Mouse (Mus musculus): ENCODE measurements around the gene Secisbp2l.

Gene Secisbp2l

DNA sequence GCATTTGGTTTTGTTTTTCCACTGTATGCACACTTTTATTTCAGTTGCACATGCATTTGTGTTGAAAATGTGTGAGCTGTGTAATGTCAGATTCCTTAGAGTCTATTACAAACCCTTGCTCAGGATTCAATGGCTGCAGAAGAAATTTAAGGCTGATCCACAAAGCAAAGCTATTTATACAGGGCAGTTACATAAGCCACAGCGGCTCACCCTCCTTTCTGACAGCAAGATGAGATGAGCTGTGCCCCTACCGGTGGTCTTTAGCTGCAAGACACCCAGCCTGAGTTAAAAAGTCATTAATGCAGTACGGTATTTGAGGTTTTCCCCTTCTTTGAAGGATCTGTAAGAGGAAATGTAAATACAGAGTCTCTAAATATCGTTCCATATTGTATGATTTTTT is 1.2 kb upstream of the Secisbp2l start:
- DNase-seq (ENCODE audit: low spot score) = no peak

DNA sequence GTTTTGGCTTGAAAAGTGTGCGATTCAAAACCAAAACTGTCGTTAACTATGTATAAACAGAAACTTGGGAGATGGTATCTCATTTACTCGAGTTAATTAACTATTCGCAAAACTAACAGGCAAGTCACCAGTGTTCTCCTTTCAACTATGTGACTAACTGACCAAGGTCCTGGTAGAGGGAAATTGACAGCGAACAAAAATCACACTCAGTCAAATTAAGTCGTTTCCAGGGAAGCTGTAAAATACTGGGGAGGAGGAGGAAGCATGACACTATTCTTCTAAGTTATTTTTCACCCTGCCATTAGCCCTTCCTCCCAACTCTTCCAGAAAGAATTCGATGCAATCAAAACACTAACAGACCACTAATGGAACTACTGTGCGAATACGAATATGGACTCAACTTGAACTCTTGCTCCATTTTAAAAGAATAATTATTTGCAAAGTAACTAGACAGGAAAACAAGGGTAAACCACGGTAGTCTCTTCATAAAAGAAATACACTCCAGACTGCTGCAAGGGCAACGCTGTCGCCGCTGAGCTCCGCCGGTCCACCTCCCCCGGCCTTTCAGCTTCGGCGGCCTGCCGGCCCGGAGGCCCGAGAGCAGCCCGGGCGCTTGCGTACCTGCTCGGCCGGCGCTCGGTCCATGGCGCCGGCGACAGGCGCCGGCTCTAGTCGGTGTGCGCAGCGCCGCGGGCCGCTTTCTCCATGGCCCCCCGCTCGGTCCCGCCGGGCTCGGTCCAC is 522 bp downstream of the Secisbp2l start:
- DNase-seq (ENCODE audit: low spot score) = no peak

DNA sequence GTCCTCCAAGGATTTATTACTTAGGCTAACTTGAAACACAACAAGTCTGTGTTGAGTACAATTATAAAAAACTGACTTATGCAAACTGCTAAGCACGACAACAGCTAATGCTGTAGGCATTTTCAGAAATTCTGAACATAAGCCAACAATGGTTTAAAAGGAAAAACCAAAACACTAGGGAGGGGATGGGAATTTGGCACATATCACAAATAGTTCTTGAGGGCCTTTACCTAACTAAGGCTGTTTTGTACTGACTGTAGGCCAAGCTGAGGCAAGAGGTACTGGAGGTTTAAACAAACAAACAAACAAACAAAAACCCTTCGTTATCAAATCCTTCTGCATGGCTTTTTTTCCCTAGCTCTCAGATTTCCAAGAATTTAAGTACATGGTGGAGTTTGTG is 1.7 kb downstream of the Secisbp2l start:
- DNase-seq (ENCODE audit: low spot score) = no peak

DNA sequence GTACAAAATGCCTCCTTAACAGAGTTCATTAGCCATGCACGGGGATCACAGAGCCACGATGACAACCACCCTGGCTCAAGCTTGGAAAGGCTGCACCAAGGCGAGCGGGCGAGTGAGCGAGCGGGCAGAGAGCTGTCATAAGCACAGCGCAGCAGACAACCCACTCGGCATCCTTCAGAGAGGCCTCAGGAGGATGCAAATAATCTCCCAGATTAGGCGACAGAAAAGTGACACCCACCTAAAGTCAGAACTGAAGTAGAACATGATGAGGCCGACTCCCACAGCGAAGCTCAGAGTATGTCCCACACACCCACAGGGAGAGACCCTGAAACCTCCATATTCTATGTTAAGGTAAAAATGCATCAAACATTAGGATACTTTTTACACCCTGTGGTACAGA is 4.3 kb downstream of the Secisbp2l start:
- no peak for DNase-seq (ENCODE audit: low spot score)

DNA sequence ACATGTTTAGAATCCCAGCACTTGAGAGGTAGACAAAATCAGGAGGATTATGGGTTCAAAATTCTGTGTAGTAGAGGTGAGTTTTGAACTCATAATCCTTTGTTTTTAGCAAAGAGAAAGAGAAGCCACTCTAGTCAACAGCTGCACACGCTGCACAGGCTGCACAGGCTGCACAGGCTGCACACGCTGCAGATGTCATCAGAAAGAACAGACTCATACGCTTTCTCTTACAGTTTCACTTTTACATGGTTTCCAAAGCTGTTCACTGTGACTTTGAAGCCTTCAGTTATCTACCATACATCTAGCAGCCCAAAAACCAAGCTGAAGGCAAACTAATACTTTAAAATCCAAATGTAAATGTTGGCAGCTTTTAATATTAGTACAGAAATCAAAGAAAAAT is 5.7 kb downstream of the Secisbp2l start:
- DNase-seq (ENCODE audit: low spot score) = no peak

DNA sequence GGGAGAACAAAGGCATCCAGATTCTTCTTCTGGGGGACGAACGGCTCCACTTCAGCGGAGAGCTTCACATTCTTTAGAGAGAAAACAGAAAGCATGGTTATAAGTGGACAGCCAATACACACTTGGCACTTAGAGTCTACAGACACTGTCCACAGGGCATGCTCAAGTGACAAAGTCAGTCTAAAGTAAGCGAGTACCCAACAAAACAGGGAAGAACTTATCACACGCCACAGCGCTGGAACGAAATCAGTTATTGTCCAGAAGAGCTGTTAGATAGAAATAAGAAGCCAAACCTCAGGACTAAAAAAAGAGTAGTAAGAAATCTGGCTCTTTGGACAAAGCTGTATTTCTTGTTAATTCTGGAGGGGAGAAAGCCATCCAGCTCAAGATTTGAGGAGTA is 7.0 kb downstream of the Secisbp2l start:
- DNase-seq (ENCODE audit: low spot score) = no peak

DNA sequence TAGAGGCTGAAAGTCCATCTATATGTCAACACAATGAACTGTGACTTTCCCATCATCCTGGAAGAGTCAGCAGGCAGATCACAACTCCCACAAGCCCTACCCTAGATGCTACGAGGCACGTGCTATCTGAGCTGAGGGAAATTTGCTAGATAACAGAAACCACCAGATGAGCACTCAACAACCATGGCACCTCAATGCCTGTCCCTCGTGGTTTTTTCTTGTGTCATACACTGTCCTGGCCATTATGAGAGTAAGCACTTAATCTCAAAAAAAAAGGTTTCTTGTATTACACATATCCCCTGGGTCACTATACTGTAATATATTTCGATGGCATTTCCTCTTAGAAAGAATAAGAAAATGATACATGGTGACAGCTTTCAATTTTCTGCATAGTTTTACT is 7.8 kb downstream of the Secisbp2l start:
- DNase-seq (ENCODE audit: low spot score) = no peak

DNA sequence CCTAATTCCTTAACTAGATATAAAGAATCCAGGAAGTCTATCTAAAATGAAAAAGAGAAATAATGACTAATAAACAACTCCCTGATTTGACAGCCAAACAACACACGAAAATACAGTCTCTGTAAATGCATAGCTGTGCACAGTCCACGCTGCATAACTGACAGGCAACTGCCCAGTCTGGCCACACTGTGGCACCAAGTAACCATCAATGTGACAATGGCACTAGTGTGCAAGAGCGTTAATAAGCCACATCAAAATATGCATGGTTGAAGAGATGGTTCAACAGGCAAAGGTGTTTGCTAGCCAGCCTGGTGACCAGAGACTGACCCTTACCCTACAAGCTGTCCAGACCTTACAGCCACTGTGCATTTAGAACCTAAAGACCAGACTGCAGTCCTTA is 17.6 kb downstream of the Secisbp2l start:
- peak; percentile 54 for DNase-seq (ENCODE audit: low spot score)

DNA sequence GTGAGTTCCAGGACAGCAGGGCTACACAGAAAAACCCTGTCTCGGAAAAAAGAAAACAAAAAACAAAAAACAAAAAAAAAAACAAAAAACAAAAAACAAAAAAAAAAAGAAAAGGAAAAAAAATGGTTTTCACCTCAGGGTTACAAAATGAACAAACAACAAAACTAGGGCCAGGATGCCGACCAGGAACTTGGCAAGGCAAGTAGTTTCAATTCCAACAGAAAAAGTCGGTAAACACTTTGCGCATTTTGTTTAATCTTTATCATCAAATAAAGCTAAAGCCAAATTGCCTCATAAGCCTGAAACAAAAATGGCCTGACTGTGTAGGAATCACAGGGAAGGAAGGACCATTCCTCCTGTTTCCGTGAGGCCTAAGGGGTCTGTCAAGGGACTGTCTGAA is 18.1 kb downstream of the Secisbp2l start:
- no peak for DNase-seq (ENCODE audit: low spot score)

DNA sequence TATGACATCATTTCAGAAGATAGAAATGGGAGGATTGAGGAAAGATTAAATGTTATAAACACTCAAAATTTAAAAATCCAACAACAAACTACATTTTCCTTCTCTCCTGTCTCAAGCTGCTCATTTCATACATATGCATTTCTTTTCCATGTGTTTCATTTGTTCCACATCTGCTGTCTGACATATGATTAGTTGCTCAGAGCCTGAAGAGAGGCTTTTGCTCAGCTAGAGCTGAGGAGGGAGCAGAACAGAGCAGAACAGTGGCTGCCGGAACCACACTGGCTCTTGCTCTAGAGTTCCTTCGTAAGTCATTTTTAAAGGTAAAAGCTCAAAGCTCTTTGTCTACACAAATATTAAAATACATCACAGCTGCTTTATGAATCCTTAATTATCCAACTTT is 33.3 kb downstream of the Secisbp2l start:
- DNase-seq (ENCODE audit: low spot score) = no peak

DNA sequence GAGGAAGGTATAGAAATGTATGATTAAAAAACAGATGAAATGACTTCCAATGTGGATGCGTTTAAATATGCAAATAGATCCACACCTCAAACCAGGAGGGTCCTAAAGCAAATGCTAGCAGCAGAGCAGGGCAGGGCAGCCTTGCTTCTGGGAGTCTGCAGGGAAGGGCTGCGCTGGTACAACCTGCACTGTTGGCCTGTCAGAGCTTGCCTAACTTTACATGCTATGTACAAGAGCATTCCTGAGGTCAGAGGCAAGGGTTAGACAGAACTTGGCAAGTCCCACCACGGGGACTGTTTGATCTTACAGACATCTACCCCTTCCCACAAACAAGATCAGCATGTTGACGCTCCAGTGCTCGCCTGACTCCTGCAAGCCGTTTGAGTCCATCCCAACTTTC is 43.3 kb downstream of the Secisbp2l start:
- no peak for DNase-seq (ENCODE audit: low spot score)

DNA sequence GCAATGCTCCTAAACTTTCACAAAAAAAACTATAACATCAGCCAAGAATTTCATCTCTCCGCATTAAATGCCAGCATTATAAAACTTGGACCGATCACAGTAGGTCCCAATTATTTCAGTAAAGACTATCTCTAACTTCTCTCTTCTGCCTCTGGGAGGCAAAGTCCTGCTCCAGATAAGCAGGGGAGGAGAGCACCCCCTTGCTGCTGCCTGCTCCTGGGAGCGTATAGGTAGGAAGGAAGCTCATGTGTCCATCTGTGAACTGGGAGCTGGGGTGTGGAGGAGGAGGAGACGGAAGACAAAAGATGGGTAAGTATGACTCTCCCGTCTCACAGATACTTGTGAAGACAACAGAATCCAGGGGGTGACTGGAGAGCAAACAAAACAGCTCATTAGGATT is 44.0 kb downstream of the Secisbp2l start:
- no peak for DNase-seq (ENCODE audit: low spot score)

DNA sequence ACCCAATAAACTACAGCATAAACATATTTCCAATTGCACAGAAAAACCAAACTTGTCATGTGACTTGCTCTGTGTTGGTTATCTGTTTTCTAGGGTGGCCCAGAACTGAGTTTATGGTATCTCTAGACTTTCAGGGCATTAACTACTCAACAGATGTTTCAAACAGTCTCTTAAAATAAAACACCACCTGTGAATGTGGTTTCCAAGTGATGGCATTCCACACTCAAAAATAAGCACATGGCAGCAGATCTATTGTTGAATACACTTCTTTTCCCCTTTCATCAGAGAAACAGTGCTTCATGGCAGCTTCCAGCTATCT is 46.7 kb downstream of the Secisbp2l start:
- DNase-seq (ENCODE audit: low spot score) = no peak

DNA sequence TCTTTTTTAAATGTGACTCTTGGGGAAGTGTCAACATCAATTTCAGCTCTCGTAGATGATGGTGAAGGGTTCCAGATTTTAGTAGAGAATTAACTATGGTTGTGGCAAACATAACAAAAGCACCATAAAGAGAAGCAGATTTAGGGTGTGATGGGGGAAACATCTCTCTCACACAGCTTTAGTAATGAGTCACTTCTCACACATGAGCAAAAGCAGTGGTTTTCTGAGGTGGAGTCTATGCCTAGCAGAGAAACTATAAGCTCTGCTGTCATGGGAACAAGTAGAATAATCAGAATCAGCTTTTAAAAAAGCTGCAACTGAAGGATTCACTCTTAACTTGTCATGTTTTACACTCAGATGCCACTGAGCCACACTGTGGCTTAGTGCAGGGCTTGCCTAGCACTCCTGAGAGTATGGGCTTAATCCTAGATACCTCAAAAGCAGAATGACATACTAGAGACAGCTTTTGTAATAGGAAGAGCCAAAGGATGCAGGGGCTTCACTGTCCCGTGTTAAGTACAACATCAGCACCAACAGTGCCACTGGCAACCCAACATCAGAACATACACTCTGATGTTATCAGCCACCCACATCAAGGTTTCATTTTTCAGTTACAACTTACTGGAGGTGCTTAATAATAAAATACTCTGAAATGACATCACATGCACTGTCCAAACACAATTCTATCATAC is 47.2 kb downstream of the Secisbp2l start:
- no peak for DNase-seq (ENCODE audit: low spot score)

DNA sequence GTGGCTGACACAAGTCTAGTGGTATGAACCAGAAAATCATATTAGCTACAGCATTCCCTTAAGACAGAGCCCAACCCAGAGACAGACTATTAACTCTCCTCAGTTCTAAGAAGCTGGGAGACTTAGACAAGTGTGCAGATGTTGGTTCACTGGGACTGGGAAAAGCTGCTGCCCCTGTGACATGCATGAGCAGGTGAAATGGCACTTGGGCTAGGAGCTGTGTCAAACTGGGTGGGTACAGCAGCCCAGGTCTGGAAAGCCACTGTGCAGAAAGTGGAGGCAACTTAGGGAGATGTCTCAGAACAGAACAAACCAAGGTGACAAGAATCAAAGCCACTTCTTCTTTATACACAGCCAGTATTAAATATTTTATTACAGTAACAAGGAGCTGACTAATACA is 47.9 kb downstream of the Secisbp2l start:
- DNase-seq (ENCODE audit: low spot score) = no peak

DNA sequence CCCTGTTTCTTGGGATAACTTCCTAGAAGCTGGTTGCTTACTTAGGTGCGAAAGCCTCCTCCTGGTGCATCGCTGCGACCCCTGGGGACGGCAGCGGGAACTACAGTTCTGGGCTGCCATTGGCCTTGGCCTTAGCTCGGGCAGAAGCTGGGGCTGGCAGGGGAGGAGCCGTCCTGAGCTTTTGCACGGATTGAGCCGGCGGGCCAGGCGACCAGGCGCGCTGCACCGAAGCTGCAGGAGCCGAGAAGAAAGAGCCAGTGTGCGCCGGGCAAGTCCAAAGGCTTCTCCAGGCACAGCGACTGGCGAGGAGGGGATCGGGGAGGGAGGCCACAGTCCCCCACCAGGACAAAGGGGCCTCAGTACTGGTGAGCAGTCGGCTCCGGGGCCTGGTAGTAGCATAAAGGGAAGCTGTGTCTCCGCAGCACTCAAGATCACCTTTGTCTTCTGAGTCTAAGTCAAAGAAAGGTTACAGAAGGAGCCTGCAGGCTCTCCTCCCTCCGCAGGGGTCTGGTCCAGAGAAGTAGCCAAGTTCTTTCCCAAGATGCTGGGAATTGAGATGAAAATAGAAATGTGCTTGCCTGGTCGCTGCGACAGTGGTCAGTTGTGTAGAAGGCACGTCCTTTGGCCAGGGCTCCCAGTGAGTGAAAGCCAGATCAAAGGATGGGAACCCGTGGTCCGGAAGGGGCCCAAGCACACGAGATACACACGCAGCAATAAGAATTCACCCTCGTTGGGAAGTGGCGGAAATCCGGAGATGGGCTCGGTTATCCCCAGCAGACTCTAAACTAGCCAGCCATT is 50.7 kb downstream of the Secisbp2l start:
- peak; percentile 97 for DNase-seq (ENCODE audit: low spot score)

DNA sequence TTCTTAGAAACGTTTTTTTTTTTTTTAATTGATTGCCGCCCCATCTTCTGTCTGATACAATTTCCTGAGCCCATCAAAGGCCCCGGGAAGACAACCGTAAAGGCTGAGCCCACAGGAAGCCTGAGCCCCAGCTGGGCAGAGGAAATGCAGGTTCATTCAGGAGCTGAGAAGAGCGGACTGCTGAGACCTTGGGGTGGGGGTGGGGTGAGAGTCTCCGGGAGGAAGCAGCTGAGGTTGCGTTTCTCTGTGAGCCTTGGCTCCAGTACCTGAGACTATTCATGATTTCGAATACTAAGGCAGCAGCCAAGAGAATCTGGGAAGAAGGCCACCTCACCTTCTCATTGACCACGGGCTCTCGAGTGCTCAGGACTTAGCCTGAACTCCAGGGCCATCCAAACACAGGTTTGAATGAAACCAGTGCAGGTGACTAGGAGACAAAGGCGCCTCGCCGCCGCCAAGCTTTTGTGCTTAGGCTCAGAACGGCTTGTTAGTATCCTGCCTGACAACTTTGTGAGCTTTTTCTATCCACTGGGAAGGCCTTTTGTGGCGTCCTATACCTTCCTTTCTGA is 58.0 kb downstream of the Secisbp2l start:
- peak; percentile 51 for DNase-seq (ENCODE audit: low spot score)

DNA sequence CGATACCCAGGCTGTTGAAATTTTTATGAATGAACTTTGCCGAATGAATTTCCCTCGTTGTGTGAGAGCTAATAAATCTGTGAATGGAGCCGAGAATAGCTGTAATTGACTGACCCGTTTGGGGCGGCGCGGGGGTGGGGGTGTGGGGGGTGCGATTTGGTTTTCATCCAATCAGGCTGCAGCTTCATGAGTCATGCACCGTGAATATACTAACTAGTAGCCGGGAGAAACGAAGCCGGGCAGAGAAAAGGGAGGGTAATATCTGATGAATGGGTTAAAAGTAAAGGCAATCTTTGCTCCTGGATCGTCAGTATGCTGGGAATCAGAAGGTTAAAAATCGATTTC is 58.6 kb downstream of the Secisbp2l start, which contains the start of gene Shc4:
Gene Shc4 (minus strand): TSS at position 63 of the 345 bp plus-strand sequence.
- peak; percentile 57 for DNase-seq (ENCODE audit: low spot score)

DNA sequence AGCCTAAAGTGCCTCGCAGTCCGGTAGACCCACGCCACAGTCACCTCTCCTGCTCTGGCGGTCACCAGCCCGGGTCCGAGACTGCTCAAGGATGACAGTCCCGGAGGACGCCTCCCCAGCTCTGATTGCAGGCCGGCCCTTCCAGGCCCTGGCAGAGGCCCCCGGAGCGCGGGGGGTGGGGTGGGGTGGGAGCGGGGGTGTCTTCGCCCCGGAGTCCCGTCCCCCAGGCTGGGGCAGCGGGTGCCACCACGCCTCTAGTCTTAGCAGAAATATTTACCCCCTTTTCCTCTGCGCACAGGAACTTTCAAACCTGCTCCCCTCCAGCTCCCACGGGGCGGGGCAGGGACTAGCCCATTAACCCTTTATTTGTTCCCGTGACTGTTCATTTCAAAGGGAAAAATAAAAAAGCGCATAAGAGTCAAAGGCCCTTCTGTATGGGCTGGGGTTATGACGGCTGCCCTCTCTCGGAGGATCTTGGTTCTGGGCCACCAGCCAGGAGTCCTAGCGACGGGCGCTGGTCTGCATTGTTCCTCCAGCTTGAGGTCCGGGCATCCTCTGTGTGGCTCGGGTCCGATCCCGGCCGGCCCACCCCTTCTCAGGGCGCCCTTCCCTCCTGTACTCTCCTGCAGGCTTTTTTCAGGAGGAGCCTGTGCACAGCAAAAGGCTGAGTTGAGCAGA is 59.1 kb downstream of the Secisbp2l start:
- peak; percentile 74 for DNase-seq (ENCODE audit: low spot score)

DNA sequence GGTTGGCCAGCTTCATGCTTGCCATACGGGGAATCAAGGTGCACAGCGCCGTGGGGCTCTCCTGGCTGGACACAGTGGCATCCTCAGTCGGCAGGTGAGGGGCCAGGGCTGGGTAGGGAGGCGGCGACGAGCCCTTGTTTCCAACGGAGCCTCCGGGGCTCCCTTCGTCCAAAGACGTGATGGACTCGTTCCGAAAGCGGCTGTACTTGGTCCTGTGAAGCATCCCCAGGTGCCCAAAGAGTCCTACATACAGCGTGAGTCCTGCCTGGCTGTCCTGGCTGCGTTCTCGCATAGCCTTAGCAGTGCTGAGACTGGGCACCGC is 59.6 kb downstream of the Secisbp2l start:
- no peak for DNase-seq (ENCODE audit: low spot score)

DNA sequence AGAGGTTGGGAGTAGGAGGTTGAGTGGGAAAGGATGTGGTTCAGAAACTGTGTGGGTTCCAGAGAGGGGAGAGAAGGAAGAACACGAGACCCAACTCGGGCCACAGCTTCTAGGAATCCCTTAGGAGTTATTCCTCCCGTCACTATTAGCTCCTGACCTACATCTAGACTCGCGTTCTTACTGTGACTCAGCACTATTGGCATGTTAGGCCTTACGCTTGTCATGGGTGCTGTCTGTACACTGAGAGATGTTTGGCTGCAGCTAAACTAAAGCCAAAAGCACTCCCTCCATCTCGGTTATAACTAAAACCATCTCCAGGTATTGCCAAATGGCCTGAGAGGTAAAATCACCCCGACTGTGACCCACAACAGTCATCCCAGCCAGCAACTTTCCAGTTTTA is 66.1 kb downstream of the Secisbp2l start:
- no peak for DNase-seq (ENCODE audit: low spot score)

DNA sequence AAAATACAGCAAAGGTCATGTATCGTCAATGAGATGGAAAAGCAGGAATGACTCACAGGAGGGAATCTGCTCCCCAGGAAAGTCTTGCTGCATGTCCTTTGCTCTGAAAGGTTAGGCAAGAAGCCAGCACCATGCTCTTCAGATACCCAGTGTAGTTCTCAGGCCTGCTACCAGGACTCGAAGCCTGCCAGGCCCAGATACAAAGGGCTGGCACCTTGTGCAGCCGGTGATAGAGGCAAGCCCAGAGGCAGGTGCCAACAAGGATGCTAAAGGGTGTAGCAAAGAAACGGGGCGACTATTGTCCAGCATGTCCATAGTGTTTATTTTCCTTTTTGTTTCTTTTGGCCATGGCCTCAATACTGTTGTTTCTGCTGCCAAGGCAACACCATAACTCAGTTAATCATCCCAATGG is 76.2 kb downstream of the Secisbp2l start:
- no peak for DNase-seq (ENCODE audit: low spot score)

Data from retina, embryonic 14.5 days (tissue).